Mouse (Mus musculus) left cerebral cortex, postnatal 4 days (tissue): ENCODE data around the gene Gm21739. TPM values are rescaled to one million over a fixed set of nuclear protein-coding genes. Genes with fewer than 3 reads are reported as not detected.
"Not testable (repeated sequence)": the region's sequence is repeated elsewhere in the genome, so short reads cannot be mapped to it uniquely, and the experiment has no call there.

Source experiments
- DNase-seq: peaks from one replicate; pipeline ENCODE4 v3.0.0-alpha.2; 2022
- intact Hi-C: fragments of 180-260 bp; cut with DNase I; formaldehyde crosslinking; loops from one replicate; pipeline ENCODE4 v1.15.1; 2025
- total RNA-seq, 2 experiments: library from RNA; stranded (reverse); gene quantifications; 2 replicates each; pipeline ENCODE4 v1.2.3; 2021

Gm21739 gene
- total RNA-seq, result not detected

DNA sequence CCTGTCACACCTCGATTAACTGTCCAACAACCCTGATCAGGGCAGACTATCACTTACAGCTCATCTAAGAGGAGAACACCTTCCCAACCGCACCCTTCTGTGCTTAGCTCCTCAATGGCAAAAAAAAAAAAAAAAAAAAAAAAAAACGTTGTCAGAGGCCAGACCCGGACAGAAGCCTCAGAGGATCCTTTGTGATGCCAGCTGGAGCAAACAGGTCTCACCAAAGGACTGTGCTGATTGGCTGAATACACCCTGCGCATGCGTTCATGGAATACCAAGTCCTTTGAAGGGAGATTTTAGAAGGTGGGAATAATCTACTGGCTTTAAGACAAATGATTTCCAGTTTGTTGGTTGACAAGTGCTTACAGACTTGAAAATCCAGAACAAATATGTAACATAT lies at the start of gene Gm21739:
Gm21739 (minus strand) TSS at position 101 of the 400 bp plus-strand sequence.
- DNase-seq, intact Hi-C loops: not testable (repeated sequence)
